Mouse (Mus musculus) naive thymus-derived CD4-positive, alpha-beta T cell, adult 2 months (primary cell): ENCODE data around the gene Plekha8.
A peak's percentile ranks its signal among the peaks of the same experiment; 100 is the strongest.

Source experiments
- DNase-seq: peaks from one replicate; pipeline ENCODE4 v3.0.0-alpha.2; 2011; ENCODE audit warnings: low read depth

The Plekha8 gene

DNA sequence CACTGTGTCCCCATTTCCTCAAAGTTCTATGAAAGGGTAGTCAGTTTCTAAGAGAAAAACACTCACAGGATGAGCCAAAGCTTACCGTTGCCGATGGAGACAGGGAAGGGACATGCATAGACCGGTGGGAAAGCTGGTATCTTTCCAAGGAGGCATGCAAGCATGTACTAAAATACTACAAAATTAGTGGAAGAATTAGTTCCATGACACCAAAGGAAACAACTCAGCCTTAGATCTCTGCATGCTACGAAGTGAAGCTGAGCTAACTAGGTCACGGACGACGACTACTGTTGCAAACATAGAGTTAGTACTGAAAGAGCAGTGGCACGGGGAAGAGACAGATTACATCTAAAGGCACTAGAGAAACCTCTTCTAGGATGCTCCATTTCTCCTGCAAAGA lies 8.0 kb upstream of the Plekha8 start:
- DNase-seq: no peak

DNA sequence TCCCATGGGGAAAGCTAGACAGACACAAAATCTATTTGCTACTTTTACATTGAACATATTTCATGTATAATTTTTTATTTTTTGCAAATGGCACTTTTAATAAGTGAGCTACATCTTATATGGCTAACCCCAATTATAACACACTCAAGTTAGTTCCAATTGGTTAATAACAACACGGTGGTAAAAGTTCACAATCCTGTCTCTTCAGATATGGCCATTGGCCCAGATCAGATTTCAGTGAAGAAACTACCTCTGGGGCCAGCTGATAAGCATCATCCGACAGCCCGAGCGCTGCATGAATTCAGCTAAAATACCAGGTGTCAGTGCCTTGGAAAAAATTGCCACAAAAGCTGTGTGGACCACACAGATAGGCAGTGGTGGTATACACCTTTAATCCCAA lies 7.2 kb upstream of the Plekha8 start:
- DNase-seq: no peak

DNA sequence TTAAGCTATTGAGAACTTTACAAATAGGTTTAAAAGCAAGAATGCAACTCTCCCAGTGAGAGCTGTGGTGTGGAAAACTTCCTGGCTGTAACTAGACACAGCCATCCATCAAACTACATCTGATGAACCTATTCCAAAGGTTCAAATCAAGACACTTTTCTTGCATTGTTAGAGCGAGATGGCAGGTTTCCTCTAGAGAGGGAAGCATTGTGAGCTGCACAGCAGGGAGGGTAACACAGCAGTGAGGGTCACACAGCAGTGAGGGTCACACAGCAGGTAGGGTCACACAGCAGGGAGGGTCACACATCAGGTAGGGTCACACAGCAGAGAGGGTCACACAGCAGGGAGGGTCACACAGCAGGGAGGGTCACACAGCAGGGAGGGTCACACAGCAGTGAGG lies 6.7 kb upstream of the Plekha8 start:
- DNase-seq: no peak

DNA sequence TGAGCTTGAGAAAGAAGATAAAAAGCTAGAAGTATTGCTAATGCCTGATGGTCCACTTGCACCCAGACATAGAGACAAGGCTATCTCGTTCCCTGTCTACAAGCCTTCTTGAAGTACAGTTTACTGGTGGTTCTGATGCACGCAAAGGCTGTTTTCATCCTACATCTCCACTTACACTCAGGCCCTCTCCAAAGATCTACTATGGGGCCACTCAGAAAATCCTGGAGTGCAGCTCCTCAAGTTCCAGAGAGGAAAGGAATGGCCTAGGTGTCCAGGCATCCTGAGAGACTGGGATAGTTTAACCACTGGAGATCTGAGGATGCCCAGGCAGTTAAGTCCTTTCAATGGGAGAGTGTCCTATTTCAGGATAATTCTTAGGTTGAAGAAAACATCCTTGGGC lies 4.2 kb upstream of the Plekha8 start:
- no peak for DNase-seq

DNA sequence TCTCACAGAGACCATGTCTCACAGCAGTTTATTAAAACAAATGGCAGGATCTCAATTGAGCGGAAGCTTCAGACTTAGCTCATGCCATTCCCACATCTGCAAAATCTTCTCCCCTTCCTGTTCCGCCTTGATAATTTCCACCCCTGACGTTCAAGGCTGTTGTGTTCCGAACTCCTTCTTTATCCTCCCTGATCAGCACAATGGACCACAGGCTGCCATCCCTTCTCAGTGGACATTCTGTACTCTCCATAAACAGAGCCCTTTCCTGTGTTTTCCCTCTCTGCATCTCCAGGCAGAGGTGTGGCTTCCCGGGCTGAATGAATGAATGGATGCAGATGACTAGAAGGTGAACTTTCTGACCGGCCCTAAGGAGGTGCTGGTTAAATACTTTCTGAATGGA lies 3.1 kb upstream of the Plekha8 start:
- no peak for DNase-seq

DNA sequence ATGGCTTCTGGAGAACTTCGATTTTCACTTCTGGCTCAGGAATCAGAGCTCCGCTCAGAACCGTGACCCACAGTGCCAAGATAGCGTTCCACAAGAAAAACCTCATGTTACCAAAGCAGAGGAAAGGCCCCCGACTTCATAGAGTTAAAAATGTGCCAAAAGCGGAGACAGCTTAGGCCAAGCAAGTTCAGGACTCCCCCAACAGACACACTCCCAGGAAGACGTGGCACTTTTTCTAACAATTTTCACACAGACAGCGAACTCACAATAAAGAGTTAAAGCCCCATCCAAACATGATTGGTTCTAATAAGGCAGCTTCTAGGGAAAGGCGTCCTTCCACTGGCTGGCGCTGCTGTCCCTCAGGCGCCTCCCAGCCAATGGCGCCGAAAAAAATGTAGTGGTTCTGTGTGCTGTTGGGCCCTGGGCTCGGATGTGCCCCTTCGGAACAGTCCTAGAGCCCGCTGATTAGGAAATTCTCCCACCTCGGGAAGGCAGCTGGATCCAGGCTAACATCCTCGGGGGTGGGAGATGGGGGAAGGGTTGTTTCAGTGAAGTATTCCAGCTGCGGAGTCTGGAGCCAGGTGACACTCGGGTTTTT lies 1.9 kb upstream of the Plekha8 start:
- DNase-seq: peak; percentile 65

DNA sequence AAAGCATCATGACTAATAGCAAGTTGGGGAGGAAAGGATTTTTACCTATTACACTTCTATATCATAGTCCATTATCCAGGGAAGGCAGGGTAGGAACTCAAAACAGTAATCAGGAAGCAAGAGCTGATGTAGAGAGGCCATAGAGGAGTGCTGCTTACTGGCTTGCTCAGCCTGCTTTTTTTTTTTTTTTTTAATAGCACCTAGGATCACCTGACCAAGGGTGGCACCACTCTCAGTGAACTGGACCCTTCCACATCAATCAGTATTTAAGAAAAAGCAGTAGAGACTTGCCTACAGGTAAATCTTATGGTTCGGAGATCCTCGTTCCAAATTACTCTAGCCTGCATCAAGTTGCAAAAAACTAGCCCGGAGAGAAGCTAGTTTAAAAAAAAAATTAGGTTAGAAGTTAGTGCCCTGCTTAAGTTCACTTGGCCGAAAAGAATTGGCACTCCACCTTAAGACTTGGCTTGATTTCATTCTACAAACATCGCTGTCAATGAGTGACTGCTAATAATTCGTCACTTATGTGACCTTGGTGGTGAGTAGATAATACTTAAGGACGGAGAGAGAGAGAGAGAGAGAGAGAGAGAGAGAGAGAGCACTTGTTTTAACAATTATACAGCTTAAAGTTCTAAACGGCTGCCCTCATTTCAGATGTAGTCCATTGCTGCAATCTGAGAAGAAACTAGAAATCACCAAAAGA lies 994 bp upstream of the Plekha8 start:
- no peak for DNase-seq

DNA sequence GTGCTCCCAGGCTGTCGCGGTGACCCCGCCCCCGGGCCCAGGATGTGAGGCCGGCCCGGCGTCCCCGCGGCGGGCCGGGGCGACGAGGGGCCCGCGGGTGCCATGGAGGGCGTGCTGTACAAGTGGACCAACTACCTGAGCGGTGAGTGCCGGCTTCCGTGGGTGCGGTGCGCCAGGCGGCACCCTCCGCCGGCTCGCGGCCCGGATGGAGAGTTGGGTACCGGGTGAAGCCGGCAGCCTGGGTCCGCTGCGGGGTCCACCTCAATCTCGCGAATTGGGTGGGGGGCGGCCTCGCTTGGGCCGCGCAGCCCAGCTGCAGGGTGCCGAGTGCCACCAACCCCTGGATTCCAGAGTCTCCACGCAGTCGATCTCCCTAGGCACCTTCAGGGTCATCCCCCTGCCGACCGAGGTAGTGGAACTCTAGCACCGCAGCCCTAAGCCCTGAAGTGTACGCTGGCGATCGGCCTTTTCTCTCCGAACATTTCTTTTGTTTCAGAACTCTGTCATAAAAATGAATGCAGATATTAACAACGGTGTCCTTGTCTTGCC lies 493 bp downstream of the Plekha8 start:
- no peak for DNase-seq

DNA sequence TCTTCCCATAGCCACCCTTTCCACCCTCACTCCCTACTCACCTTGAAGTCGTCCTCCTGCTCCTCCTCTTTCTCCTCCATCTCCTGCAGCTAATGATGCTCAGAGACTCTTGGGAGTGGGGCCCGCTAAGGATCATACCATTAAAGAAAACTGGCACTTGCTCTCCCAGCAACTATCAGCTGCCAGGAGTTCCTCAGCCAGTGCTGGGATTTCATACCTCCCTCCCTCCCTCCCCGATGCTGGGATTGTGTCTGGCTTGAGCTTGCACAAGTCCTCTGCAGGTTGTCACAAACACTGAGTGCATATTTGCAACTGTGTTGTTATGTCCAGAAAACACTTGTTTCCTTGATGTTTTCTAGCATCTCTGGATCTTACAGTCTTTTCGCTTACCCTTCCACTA lies 2.3 kb downstream of the Plekha8 start, which contains the start of gene Fkbp14:
Gene Fkbp14 (minus strand): TSS at position 101 of the 400 bp plus-strand sequence.
- no peak for DNase-seq

DNA sequence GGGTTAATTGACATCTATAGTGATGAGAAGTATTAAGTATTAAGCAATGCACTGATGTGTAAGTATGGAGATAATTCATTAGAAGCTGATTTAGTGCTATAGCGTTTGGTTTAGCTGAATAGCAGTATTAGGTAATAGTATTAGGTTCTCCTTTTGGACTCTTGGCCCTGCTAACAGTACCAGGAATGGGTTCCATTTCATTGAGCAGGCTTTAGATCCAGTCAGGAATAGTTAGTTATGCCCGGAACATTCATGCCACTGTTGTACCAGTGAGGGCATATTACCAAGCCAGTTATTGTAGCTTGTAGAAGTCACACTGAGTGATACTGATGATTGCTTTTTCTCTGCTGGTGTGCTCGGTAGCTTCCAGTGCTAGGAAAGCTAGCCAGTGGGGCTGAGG lies 2.8 kb downstream of the Plekha8 start:
- no peak for DNase-seq

DNA sequence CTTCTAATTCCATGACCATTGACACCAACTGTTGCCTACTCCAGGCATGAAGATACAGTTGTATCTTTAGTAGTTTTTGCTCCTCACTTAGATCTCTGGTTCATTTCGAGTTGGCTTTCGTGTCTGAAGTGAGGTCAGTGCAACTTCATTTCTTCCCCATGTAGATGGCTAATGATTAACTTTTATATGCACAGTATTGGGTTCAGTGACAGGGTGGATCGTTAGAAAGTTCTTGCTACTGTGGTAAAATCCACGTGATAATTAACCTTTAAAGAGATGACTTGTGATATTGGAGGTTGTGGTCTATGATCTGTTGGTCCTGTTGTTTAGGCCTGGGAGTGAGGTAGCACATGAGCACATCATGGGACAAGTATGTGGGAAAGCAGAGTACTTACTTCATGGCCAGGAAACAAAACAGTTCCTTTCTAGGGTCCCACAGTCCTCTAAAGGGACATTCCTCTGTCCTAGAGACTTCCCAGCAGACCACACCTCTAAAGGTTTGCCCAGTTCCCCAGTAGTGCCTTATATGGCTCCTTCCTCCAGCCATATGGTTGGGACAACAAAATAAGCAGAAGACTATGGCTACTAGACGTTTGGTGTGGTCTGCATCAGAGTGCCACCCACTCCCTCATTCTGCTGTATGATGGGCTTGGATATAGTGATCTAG lies 5.9 kb downstream of the Plekha8 start:
- no peak for DNase-seq

DNA sequence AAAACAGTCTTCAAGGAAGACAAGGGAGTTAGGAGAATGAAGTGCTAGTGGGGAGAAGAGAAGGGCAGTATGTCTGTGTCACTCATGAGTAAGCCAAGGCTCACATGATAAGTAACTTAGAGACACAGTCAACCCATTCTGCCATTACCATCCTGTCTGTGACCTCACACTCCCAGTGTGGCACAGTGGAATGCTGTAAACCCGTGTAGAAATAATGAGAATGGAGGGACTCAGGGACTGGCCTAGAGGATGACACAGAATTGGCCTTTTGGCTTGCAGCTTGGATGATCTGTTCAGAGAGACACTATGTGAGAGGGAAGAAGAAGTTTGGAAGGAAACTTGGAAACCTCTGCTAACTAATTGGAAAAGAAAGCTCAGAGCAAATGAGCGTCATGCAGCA lies 8.0 kb downstream of the Plekha8 start:
- no peak for DNase-seq

DNA sequence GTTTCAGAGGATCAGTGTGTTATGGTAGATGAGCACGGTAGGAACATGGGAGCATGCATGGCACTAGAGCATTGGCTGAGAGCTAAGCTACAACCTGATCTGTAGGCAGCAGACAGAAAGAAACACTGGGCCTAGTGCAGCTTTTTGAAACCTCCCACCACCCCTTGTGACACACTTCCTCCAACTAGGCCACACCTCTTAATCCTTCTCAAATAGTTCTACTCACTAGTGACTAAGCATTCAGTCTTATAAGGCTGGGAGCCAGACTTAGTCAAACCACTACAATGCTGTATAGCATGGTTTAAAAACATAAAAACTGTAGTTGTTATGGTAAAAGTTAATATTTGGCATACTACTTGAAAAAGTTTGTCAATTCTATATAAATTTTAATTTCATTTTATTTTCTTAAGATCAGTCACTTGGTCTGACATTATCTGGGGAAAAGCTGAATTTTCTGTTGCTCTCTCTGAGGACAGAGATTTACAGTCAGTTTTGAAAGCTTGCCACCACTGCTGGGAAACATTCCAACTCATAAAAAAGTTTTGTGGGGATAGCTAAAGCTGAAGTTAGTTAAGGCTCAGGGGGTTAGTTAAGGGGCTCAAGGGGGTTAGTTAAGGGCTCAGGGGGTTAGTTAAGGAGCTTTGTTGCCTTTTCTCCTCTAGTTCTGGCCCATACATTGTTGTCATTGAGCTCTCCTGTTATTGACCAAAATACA lies 9.2 kb downstream of the Plekha8 start:
- DNase-seq: no peak

DNA sequence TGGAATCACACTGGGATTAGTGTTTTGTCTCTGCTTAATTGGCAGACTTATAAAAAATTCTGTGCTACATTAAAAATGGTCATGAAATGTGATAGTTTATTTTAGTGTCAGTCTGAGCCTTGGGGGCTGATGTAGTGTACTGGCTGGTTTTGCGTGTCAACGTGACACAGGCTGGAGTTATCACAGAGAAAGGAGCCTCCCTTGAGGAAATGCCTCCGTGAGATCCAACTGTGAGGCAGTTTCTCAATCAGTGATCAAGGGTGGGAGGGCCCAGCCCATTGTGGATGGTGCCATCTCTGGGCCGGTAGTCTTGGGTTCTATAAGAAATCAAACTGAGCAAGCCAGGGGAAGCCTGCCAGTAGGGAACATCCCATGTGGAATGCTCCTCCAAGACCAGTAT lies 11.3 kb downstream of the Plekha8 start:
- no peak for DNase-seq

DNA sequence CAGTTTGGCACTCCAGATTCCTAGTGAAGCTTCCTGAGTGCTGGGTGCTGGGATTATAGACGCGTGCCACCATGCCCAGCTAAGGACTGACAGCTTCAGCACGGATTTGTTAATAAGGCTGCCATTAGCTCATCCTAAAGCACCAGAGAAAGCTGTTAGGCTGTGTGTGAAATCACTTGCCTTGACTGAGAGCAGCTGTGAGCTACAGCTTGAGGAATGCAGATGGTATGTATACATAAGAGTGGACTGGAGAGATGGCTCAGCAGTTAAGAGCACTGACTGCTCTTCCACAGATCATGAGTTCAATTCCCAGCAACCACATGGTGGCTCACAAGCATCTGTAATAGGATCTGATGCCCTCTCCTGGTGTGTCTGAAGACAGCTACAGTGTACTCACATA lies 22.5 kb downstream of the Plekha8 start:
- no peak for DNase-seq

DNA sequence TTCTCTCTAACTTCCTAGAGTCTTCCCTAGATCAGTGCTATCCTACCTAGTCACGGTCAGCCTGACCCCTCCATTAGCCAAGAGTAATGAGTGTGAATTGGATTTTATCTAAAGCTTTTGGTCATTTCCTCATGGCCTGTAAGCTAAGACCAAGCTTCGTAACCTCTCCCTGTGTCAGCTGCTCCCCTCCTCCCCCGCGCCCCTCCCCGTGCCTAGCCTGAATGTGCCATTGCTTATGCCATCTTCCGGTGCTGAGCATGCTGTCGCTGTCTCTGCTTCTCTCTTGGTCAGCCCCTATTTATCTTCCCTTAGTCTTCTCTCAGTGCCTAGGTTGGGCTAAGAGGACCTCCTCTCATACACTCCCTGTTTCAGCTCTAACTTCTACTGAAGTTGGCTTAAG lies 24.6 kb downstream of the Plekha8 start:
- DNase-seq: no peak

DNA sequence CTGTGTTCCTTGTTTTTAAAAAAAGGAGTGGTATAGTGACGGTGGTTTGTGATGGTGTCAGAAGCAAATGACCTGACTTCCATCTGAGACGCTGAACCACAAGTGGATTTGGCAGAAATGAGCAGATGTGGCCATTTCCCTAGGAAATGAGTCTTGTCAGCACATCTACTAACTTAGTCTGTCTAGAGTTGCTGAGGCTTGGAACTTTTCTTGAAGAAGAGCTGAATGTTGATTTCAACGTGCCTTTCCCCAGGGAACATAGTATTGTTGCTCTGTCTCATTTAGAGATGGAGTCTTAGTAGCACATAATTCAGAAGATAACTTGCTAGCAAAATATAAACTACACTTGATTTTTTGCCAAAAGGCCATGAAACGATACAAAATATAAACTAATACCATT lies 25.4 kb downstream of the Plekha8 start:
- DNase-seq: no peak

DNA sequence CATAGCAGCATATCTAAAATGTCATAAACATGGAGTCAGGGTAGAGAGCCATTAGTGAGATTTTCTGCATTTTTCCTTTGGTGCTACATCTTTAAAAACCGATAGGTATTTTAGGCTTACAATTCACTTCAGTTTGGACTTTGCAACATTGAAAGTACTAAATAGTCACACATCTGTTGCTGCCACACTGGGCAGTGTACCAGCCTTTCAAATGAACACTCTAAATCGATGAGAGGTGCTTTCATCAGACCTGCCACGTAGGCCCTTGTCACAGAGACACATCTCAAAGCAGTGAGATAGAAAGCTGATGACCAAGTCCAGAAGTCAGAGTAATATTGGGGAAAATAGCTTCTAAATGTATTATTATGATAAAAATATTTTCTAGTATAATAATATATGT lies 33.5 kb downstream of the Plekha8 start:
- DNase-seq: no peak

DNA sequence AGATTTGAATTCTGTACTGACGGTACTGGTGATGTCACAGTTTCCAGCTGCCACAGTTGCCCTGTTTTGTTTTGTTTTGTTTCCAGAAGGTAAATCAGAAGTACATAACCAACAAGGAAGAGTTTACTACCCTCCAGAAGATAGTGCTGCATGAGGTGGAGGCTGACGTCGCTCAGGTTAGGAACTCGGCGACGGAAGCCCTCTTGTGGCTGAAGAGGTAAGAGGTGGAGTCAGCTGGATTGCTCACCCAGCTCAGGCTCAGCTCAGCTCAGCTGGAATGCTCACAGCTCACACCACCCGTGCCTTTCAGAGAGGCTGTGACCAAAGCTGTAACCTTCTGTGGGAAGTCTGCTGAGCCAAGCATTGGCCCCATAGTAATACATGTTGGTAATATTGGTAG lies 34.8 kb downstream of the Plekha8 start:
- DNase-seq: peak; percentile 52

DNA sequence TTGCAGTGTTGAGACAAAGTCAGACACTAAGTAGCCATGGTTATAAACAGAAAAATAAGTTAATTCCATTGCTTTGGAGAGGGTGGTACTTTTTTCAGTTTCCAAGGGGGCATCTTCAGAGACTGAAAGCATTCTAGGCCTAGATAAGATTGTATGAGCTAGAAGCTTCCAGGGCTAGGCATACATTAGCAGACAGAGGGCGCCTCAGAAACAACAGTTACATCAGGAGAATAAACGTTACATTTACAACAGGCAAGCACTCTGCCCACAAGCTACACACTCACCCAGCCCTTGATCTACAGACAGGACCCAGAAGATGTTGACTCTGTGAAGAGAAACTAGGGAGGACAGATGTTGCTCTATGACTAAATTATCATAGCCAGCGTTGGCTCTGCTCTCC lies 36.6 kb downstream of the Plekha8 start:
- peak; percentile 42 for DNase-seq

DNA sequence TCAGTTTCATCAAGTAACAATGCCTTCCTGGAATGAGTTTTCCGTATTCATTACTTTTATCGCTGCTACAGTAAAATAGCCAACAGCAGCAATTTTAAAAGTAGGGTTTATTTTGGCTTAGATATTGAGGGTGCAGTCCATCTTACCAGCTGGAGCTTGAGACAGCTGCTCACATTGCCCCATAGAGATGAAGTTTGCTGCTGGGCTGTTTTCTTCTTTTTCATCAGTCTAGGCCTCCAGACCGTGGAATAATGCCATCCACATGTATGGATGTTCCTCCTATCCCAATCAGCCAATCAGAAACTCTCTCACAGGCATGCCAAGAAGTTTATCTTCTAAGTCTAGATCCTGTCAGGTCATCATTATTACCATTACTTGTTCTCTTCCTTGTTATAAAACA lies 45.0 kb downstream of the Plekha8 start:
- no peak for DNase-seq

DNA sequence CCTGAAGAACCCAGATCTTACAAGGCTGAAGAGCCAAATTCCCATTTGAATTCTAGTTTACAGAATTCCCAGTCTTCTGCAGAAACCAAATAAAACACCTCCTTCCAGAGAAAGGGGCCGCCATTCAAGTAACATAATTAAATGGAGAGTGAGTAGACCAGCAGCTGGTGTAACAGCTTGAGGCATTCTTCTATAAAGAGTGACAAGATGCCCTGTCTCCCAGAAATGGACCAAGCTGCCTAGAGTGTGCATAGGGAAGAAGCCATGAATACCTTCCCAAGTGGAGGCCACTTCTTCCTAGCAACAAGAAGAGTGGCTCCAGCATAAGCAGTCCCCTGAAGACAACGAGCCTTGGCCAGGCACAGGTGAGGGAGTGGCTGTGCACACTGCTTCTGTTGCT lies 47.0 kb downstream of the Plekha8 start:
- DNase-seq: no peak

DNA sequence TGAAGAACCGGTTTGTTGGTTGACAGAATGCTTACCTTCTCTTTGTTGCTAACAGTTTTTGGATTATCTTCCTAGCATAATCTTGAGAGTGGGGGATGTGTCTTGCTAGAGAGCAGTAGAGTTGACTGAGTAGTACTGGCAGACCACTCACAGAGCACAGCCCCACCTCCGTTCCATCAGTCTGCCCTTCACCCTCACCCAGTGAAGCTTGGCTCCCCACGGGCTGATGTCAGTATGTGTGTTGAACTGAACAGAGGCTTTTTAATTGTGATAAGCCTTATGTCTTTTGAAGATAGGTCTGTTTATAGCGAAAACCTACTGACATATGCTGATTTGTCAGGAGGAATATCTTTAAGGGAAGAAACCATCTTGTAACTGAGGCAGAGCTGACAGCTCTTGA lies 48.3 kb downstream of the Plekha8 start:
- no peak for DNase-seq
